In genomic region chr13:102232291-102232936, GRCm38 (mm10) we compare ENCODE assay signal across 8 mouse cellular contexts.
DNase-seq lines count a peak whose midpoint lies in the region; ATAC-seq and TF ChIP-seq lines count a peak whose summit lies in the region.

No protein-coding gene starts in this region.

- DNase-seq in adrenal gland, adult 2 months: peak; percentile 34
- DNase-seq in adrenal gland, postnatal 36 days: no peak
- DNase-seq in spleen, adult 2 months (ENCODE audit: low read depth in 1 of 2, low spot score in 2 of 2): no peak
- DNase-seq in spleen, postnatal 14 days (ENCODE audit: low spot score in 2 of 2): no peak
- peak; percentile 15 for DNase-seq in kidney, adult 9 months
- DNase-seq in urinary bladder, adult 2 months (ENCODE audit: low spot score): peak; percentile 23
- no peak for DNase-seq in thymus, adult 2 months

- H3K9me3 ChIP-seq in midbrain, embryonic 16.5 days (replicated peaks; ENCODE audit: control insufficient read depth, low read length, poor library complexity, severe bottlenecking): no peaks in the 10 kb centered on the region

- TF ChIP-seq CTCF in spleen, adult 2 months (IDR thresholded peaks at IDR 0.05; ENCODE audit: extremely low read depth, insufficient read depth, insufficient read length, insufficient replicate concordance): no peak
- TF ChIP-seq CTCF in thymus, adult 2 months (IDR thresholded peaks at IDR 0.05; ENCODE audit: borderline replicate concordance, control insufficient read depth, extremely low read depth, insufficient read depth, low read length, poor library complexity): no peak

- no peak overlapping the region for H3K4me3 ChIP-seq in spleen, adult 2 months (ENCODE audit: extremely low read depth, insufficient read depth, insufficient read length)
- no peak overlapping the region for H3K4me3 ChIP-seq in midbrain, embryonic 16.5 days (ENCODE audit: low read depth, low read length)
- H3K4me3 ChIP-seq in thymus, adult 2 months (ENCODE audit: control insufficient read depth, insufficient read depth, low read length): no peak overlapping the region

- H3K4me2 ChIP-seq in midbrain, embryonic 16.5 days (ENCODE audit: low read length): no peak overlapping the region

- no peak for TF ChIP-seq POLR2A in spleen, adult 2 months (IDR thresholded peaks at IDR 0.05; ENCODE audit: low read depth, low read length)
- TF ChIP-seq POLR2A in thymus, adult 2 months (IDR thresholded peaks at IDR 0.05; ENCODE audit: control insufficient read depth, extremely low read depth, insufficient read depth, low read length, poor library complexity): no peak

- H3K9ac ChIP-seq in midbrain, embryonic 16.5 days (ENCODE audit: low read depth, low read length): no peak overlapping the region

- 84% methylated on average over 4 of the region's 4 CpGs for WGBS in spleen, adult 2 months
- 75% methylated on average over 4 of the region's 4 CpGs for WGBS in midbrain, embryonic 16.5 days
- 93% methylated on average over 4 of the region's 4 CpGs for WGBS in thymus, adult 2 months

- ATAC-seq in midbrain, embryonic 16.5 days: no peak

- no peaks in the 10 kb centered on the region for H3K4me1 ChIP-seq in spleen, adult 2 months (ENCODE audit: control insufficient read depth, insufficient read depth, insufficient read length)
- no peaks in the 10 kb centered on the region for H3K4me1 ChIP-seq in midbrain, embryonic 16.5 days (ENCODE audit: control insufficient read depth, insufficient read depth, low read length)
- no peaks in the 10 kb centered on the region for H3K4me1 ChIP-seq in thymus, adult 2 months (replicated peaks; ENCODE audit: control insufficient read depth, insufficient read depth, low read length)

- no peaks in the 10 kb centered on the region for H3K36me3 ChIP-seq in spleen, adult 2 months (ENCODE audit: control insufficient read depth, insufficient read depth, low read length)
- no peaks in the 10 kb centered on the region for H3K36me3 ChIP-seq in midbrain, embryonic 16.5 days (ENCODE audit: control insufficient read depth, insufficient read depth, low read length)
- H3K36me3 ChIP-seq in thymus, adult 2 months (ENCODE audit: control insufficient read depth, insufficient read depth, low read length): no peaks in the 10 kb centered on the region

- H3K27me3 ChIP-seq in spleen, adult 2 months (ENCODE audit: control insufficient read depth, insufficient read depth, low read length): no peaks in the 10 kb centered on the region
- H3K27me3 ChIP-seq in midbrain, embryonic 16.5 days (ENCODE audit: control insufficient read depth, insufficient read depth, low read depth, low read length): no peaks in the 10 kb centered on the region
- H3K27me3 ChIP-seq in thymus, adult 2 months (ENCODE audit: control insufficient read depth, insufficient read depth, low read length): no peaks in the 10 kb centered on the region

- H3K27ac ChIP-seq in spleen, adult 2 months (ENCODE audit: insufficient read depth, low read length): peak overlapping the region; percentile 27; the same call in 1 of the 2 replicates
- H3K27ac ChIP-seq in midbrain, embryonic 16.5 days (ENCODE audit: low read length): no peak overlapping the region
- no peak overlapping the region for H3K27ac ChIP-seq in thymus, adult 2 months (ENCODE audit: control insufficient read depth, insufficient read depth, low read length)

Comparison
In these comparisons a context has a peak if more than half of its experiments do, and no peak if none do; other contexts are left out.
1. DNase-seq: peak in adrenal gland, adult 2 months (single experiment), kidney, adult 9 months (single experiment) and urinary bladder, adult 2 months (single experiment); none in adrenal gland, postnatal 36 days (0 of 2), spleen, adult 2 months (0 of 2), spleen, postnatal 14 days (0 of 2) and thymus, adult 2 months (single experiment).